Mouse (Mus musculus) hindbrain, embryonic 14.5 days (tissue): Measurements from ENCODE around the gene Spert. TPM values are rescaled to one million over a fixed set of nuclear protein-coding genes. Genes with fewer than 3 reads are reported as not detected.
A peak's percentile ranks its signal among the peaks of the same experiment; 100 is the strongest.

Experiments
- ATAC-seq: fragments of 200-750 bp; cut with Nextera tagmentation; 2 replicates; pipeline ENCODE4 v1.8.0; 2017; ENCODE audit warnings: moderate number of reproducible peaks, mild to moderate bottlenecking, moderate TSS enrichment, moderate library complexity; ENCODE audit not compliant: low FRiP score
- DNase-seq: peaks from one replicate; pipeline ENCODE4 v3.0.0-alpha.2; 2015; ENCODE audit warnings: low spot score
- H3K27ac ChIP-seq: fragments of 300-500 bp; sonication (generic); 2 replicates; pipeline ENCODE4 v1.5.1; 2014; ENCODE audit warnings: mild to moderate bottlenecking, moderate library complexity
- H3K27me3 ChIP-seq: fragments of 300-500 bp; sonication (generic); 2 replicates; pipeline ENCODE4 v1.6.1; 2014; ENCODE audit warnings: mild to moderate bottlenecking, low read length, mixed read lengths; ENCODE audit not compliant: control insufficient read depth, insufficient read depth
- H3K36me3 ChIP-seq: fragments of 300-500 bp; sonication (generic); replicated peaks from 2 replicates; pipeline ENCODE4 v1.6.1; 2014; ENCODE audit not compliant: control insufficient read depth, insufficient read depth
- H3K4me1 ChIP-seq: fragments of 300-500 bp; sonication (generic); replicated peaks from 2 replicates; pipeline ENCODE4 v1.6.1; 2014; ENCODE audit warnings: antibody characterized with exemption, low read length, mixed read lengths; ENCODE audit not compliant: control insufficient read depth, insufficient read depth
- H3K4me2 ChIP-seq: fragments of 300-500 bp; sonication (generic); replicated peaks from 2 replicates; pipeline ENCODE4 v1.6.1; 2014; ENCODE audit warnings: mild to moderate bottlenecking, moderate library complexity
- H3K4me3 ChIP-seq: fragments of 300-500 bp; sonication (generic); replicated peaks from 2 replicates; pipeline ENCODE4 v1.5.1; 2014; ENCODE audit warnings: mild to moderate bottlenecking, low read length
- H3K9ac ChIP-seq: fragments of 300-500 bp; sonication (generic); 2 replicates; pipeline ENCODE4 v1.6.1; 2014
- H3K9me3 ChIP-seq: fragments of 300-500 bp; sonication (generic); 2 replicates; pipeline ENCODE4 v1.6.1; 2016; ENCODE audit warnings: low read length; ENCODE audit not compliant: control insufficient read depth
- WGBS: fragments of 180-500 bp; shearing (Covaris S2); extraction: QIAGEN DNeasy Blood & Tissue Kit; methylation state at CpG from one replicate; pipeline ENCODE4 v1.1.7; 2014; 5-methylcytosine and 5-hydroxymethylcytosine counted together
- polyA plus RNA-seq: library from polyadenylated mRNA; unstranded; fragments of >200 nt; fragmentation: Nextera tagmentation; extraction: Ambion mirVana; gene quantifications from 2 replicates; pipeline ENCODE4 v1.2.1, GENCODE M21; 2014

The Spert gene
- polyA plus RNA-seq = not detected in 2 replicates

GRCm38 (mm10) chr14:75592978-75593377, at the start of gene Spert:
Spert (minus strand) TSS chr14:75593116.
- H3K4me2 ChIP-seq = no peak within 1 kb of the TSS
- no peaks in the 10 kb centered on the region for H3K9me3 ChIP-seq
- no peak within 1 kb of the TSS for H3K27ac ChIP-seq
- H3K4me1 ChIP-seq = no peaks in the 10 kb centered on the region
- no peak within 1 kb of the TSS for H3K4me3 ChIP-seq
- no peak for DNase-seq
- H3K27me3 ChIP-seq = no peaks in the 10 kb centered on the region
- WGBS = 58% methylated on average over 3 of the region's 3 CpGs
- no peaks in the 10 kb centered on the region for H3K36me3 ChIP-seq
- H3K9ac ChIP-seq = no peak within 1 kb of the TSS
- ATAC-seq = no peak

- Histone ChIP-seq H3K4me1 (peaks cover 2% of the 10 kb centered on the region; the same call in 1 of the 2 replicates), H3K9me3 (no peaks in the 10 kb centered on the region), H3K27ac (no peak within 1 kb of the TSS), H3K4me2 (no peak within 1 kb of the TSS), H3K36me3 (no peaks in the 10 kb centered on the region), H3K27me3 (no peaks in the 10 kb centered on the region), H3K9ac (no peak within 1 kb of the TSS), H3K4me3 (no peak within 1 kb of the TSS)
- 73% methylated on average over 8 of the region's 8 CpGs for WGBS
- DNase-seq = no peak
- no peak for ATAC-seq
Observed at GRCm38 (mm10) chr14:75642080-75642479, 49.2 kb upstream of the Spert start, which contains the start of gene Erich6b. Erich6b (plus strand) TSS chr14:75642259.

GRCm38 (mm10) chr14:75641369-75641768, 48.5 kb upstream of the Spert start:
- Histone ChIP-seq H3K4me2 (no peak overlapping the region), H3K36me3 (no peaks in the 10 kb centered on the region), H3K4me1 (no peaks in the 10 kb centered on the region), H3K4me3 (no peak overlapping the region), H3K27me3 (no peaks in the 10 kb centered on the region), H3K9me3 (no peaks in the 10 kb centered on the region), H3K9ac (no peak overlapping the region), H3K27ac (no peak overlapping the region)
- no peak for ATAC-seq
- WGBS = 67% methylated on average over 6 of the region's 6 CpGs
- DNase-seq = no peak

DNA sequence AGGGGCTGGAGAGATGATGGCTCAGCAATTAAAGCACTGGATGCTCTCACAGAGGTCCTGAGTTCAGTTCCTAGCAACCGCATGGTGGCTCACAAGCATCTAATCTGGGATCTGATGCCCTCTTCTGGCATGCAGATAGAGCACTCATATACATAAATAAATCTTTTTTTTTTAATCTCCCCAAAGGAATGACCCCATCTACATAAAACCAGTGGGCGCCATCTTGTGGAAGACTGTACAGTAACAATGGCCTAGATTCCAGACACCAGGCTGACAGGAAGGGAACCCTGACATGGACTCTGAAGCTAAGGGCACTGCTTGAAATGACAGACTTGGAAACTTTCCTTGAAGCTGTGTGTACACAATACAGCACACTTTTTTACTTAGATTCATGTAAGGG, 47.9 kb upstream of the Spert start:
- WGBS = 84% methylated on average over 2 of the region's 2 CpGs
- H3K36me3 ChIP-seq = no peaks in the 10 kb centered on the region
- no peak overlapping the region for H3K4me2 ChIP-seq
- DNase-seq (no peak), ATAC-seq (no peak)
- H3K27me3 ChIP-seq = no peaks in the 10 kb centered on the region
- H3K4me3 ChIP-seq = no peak overlapping the region
- no peaks in the 10 kb centered on the region for H3K4me1 ChIP-seq
- H3K9ac ChIP-seq = no peak overlapping the region
- no peak overlapping the region for H3K27ac ChIP-seq
- no peaks in the 10 kb centered on the region for H3K9me3 ChIP-seq

DNA sequence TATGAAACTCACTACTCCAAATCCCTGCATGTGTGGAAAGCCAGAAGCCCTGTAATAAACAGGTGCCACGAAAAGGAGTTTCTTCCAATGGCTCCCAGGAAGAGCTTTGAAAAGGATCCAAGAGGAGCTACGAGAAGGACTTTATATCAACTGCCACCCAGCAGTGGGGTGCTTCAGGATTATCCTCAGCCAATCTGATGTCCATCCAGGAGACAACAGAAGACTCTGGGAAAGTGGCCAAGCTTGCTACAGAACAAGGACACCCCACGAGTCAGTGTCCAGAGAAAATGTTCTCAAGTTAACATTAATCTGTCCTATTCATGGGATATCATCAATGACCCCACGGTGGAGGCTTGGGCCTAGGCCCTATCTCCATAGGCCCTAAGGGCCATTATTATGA, 44.7 kb upstream of the Spert start:
- Histone ChIP-seq H3K27ac (no peak overlapping the region), H3K27me3 (no peaks in the 10 kb centered on the region), H3K4me3 (no peak overlapping the region), H3K4me2 (no peak overlapping the region), H3K9ac (no peak overlapping the region), H3K4me1 (no peaks in the 10 kb centered on the region), H3K9me3 (no peaks in the 10 kb centered on the region), H3K36me3 (no peaks in the 10 kb centered on the region)
- ATAC-seq (no peak), DNase-seq (no peak)
- WGBS = 71% methylated on average over 4 of the region's 4 CpGs

GRCm38 (mm10) chr14:75636107-75636506, 43.2 kb upstream of the Spert start:
- 40% methylated on average over 7 of the region's 7 CpGs for WGBS
- no peak for DNase-seq
- Histone ChIP-seq H3K27me3 (no peaks in the 10 kb centered on the region), H3K9me3 (no peaks in the 10 kb centered on the region), H3K4me1 (no peaks in the 10 kb centered on the region), H3K4me2 (no peak overlapping the region), H3K4me3 (no peak overlapping the region), H3K9ac (no peak overlapping the region), H3K36me3 (no peaks in the 10 kb centered on the region), H3K27ac (no peak overlapping the region)
- ATAC-seq = peak; percentile 40; the same call in 1 of the 2 replicates

GRCm38 (mm10) chr14:75635350-75635749, 42.4 kb upstream of the Spert start:
- Histone ChIP-seq H3K27ac (no peak overlapping the region), H3K9ac (no peak overlapping the region), H3K4me3 (no peak overlapping the region), H3K4me1 (no peaks in the 10 kb centered on the region), H3K4me2 (no peak overlapping the region), H3K9me3 (no peaks in the 10 kb centered on the region), H3K36me3 (no peaks in the 10 kb centered on the region), H3K27me3 (no peaks in the 10 kb centered on the region)
- WGBS = 67% methylated on average over 12 of the region's 12 CpGs
- no peak for ATAC-seq
- DNase-seq = no peak

GRCm38 (mm10) chr14:75628870-75629269, 36.0 kb upstream of the Spert start:
- DNase-seq (no peak), ATAC-seq (no peak)
- Histone ChIP-seq H3K4me2 (no peak overlapping the region), H3K9me3 (no peaks in the 10 kb centered on the region), H3K9ac (no peak overlapping the region), H3K27me3 (no peaks in the 10 kb centered on the region), H3K27ac (no peak overlapping the region), H3K36me3 (no peaks in the 10 kb centered on the region), H3K4me3 (no peak overlapping the region), H3K4me1 (no peaks in the 10 kb centered on the region)
- WGBS = 94% methylated on average over 8 of the region's 8 CpGs

GRCm38 (mm10) chr14:75622984-75623383, 30.1 kb upstream of the Spert start:
- ATAC-seq = peak; percentile 27; the same call in 1 of the 2 replicates
- no peak for DNase-seq
- WGBS = 45% methylated on average over 7 of the region's 7 CpGs
- no peaks in the 10 kb centered on the region for H3K36me3 ChIP-seq
- H3K27ac ChIP-seq = no peak overlapping the region
- no peak overlapping the region for H3K9ac ChIP-seq
- H3K4me3 ChIP-seq = no peak overlapping the region
- H3K4me1 ChIP-seq = no peaks in the 10 kb centered on the region
- no peak overlapping the region for H3K4me2 ChIP-seq
- no peaks in the 10 kb centered on the region for H3K9me3 ChIP-seq
- H3K27me3 ChIP-seq = no peaks in the 10 kb centered on the region

DNA sequence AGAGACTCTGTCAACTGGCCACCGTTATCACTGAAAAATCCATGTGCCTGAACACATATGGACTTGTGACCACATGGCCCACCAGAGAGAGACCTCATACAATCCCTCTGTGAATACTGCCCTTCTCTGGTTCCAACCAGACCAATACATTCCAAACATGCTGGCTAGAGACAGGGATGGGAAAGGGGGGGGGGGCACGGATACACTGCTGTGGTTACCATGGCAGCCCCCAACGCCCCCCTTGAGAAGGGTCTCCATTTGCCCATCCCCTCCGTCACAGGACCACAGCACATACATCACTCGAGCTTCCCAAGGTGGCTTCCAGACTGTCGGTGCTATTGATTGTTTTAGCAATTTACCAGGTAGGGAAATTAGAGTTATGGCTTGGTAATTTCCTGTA, 23.5 kb upstream of the Spert start:
- Histone ChIP-seq H3K4me2 (no peak overlapping the region), H3K27me3 (no peaks in the 10 kb centered on the region), H3K27ac (no peak overlapping the region), H3K4me1 (no peaks in the 10 kb centered on the region), H3K4me3 (no peak overlapping the region), H3K9me3 (no peaks in the 10 kb centered on the region), H3K36me3 (no peaks in the 10 kb centered on the region), H3K9ac (no peak overlapping the region)
- 66% methylated on average over 6 of the region's 6 CpGs for WGBS
- ATAC-seq (no peak), DNase-seq (no peak)
